Mouse (Mus musculus) liver, adult 2 months (tissue): ENCODE measurements around the gene Hormad2. TPM values are rescaled to one million over a fixed set of nuclear protein-coding genes. Genes with fewer than 3 reads are reported as not detected.

ENCODE experiments used
- DNase-seq: peaks from one replicate; pipeline ENCODE4 v3.0.0-alpha.2; 2011; ENCODE audit warnings: low read depth, low spot score; ENCODE audit errors: extremely low read depth
- H3K27ac ChIP-seq: fragments of 200-500 bp; replicated peaks from 2 replicates; pipeline ENCODE4 v1.5.1; 2012; ENCODE audit warnings: low read depth, mild to moderate bottlenecking, control low read depth, inconsistent platforms, low read length; ENCODE audit not compliant: insufficient read depth
- H3K27me3 ChIP-seq: fragments of 200-500 bp; 2 replicates; pipeline ENCODE4 v1.6.1; 2012; ENCODE audit warnings: mild to moderate bottlenecking, moderate library complexity, low read length, inconsistent platforms; ENCODE audit not compliant: control insufficient read depth, insufficient read depth
- H3K36me3 ChIP-seq: fragments of 200-500 bp; 2 replicates; pipeline ENCODE4 v1.6.1; 2012; ENCODE audit warnings: low read length, inconsistent platforms; ENCODE audit not compliant: control insufficient read depth, insufficient read depth
- H3K4me1 ChIP-seq: fragments of 200-500 bp; 2 replicates; pipeline ENCODE4 v1.6.1; 2011; ENCODE audit warnings: low read length; ENCODE audit not compliant: control insufficient read depth, insufficient read depth
- H3K4me3 ChIP-seq: fragments of 200-500 bp; 2 replicates; pipeline ENCODE4 v1.5.1; 2011; ENCODE audit warnings: low read depth, mild to moderate bottlenecking, control low read depth, low read length, moderate library complexity; ENCODE audit not compliant: insufficient read depth
- H3K79me2 ChIP-seq: fragments of 200-500 bp; 2 replicates; pipeline ENCODE4 v1.6.1; 2012; ENCODE audit warnings: inconsistent platforms, mild to moderate bottlenecking, low read length, moderate library complexity; ENCODE audit not compliant: control insufficient read depth, insufficient read depth
- H3K9ac ChIP-seq: fragments of 200-500 bp; 2 replicates; pipeline ENCODE4 v1.6.1; 2012; ENCODE audit warnings: low read depth, mild to moderate bottlenecking, control low read depth, inconsistent platforms, low read length
- CTCF ChIP-seq: fragments of 200-500 bp; IDR thresholded peaks from 2 replicates; pipeline ENCODE4 v1.5.1; 2011; ENCODE audit warnings: low read depth, low read length, control low read depth
- POLR2A ChIP-seq: fragments of 200-500 bp; IDR thresholded peaks from 2 replicates; pipeline ENCODE4 v1.6.1; 2011; ENCODE audit warnings: low read length, control low read depth; ENCODE audit not compliant: insufficient read depth; ENCODE audit errors: extremely low read depth
- whole genome bisulfite sequencing: fragments of 180-500 bp; shearing (Covaris S2); methylation state at CpG from one replicate; pipeline ENCODE4 v1.1.7; 2018; 5-methylcytosine and 5-hydroxymethylcytosine counted together
- polyA plus RNA-seq: library from polyadenylated mRNA; depleted of rRNA; stranded (reverse); fragments of >200 nt; gene quantifications from 2 replicates; pipeline ENCODE4 v1.2.3, GENCODE M21; 2012
- total RNA-seq: library from RNA; depleted of rRNA; stranded (reverse); fragments of >200 nt; gene quantifications from 2 replicates; pipeline ENCODE4 v1.2.3, GENCODE M21; 2014

Gene Hormad2
- total and polyA plus RNA-seq, 2 experiments = 0.12 to 1.0 TPM

GRCm38 (mm10) chr11:4460615-4461014 is 19.7 kb upstream of the Hormad2 start:
- DNase-seq = no peak
- no peaks in the 10 kb centered on the region for H3K79me2 ChIP-seq
- H3K36me3 ChIP-seq = no peaks in the 10 kb centered on the region
- no peaks in the 10 kb centered on the region for H3K4me1 ChIP-seq
- H3K9ac ChIP-seq = no peak overlapping the region
- H3K27me3 ChIP-seq = no peaks in the 10 kb centered on the region
- no peak for TF ChIP-seq CTCF
- WGBS = 56% methylated on average over 5 of the region's 5 CpGs
- no peak overlapping the region for H3K4me3 ChIP-seq
- no peak overlapping the region for H3K27ac ChIP-seq

- Histone ChIP-seq H3K79me2 (no peaks in the 10 kb centered on the region), H3K27me3 (no peaks in the 10 kb centered on the region), H3K9ac (no peak overlapping the region), H3K36me3 (no peaks in the 10 kb centered on the region), H3K4me1 (no peaks in the 10 kb centered on the region), H3K4me3 (no peak overlapping the region), H3K27ac (no peak overlapping the region)
- DNase-seq = no peak
- TF ChIP-seq POLR2A (no peak), CTCF (no peak)
- 77% methylated on average over 8 of the region's 8 CpGs for WGBS
These were observed 14.1 kb upstream of the Hormad2 start for GRCm38 (mm10) chr11:4454895-4455535.

DNA sequence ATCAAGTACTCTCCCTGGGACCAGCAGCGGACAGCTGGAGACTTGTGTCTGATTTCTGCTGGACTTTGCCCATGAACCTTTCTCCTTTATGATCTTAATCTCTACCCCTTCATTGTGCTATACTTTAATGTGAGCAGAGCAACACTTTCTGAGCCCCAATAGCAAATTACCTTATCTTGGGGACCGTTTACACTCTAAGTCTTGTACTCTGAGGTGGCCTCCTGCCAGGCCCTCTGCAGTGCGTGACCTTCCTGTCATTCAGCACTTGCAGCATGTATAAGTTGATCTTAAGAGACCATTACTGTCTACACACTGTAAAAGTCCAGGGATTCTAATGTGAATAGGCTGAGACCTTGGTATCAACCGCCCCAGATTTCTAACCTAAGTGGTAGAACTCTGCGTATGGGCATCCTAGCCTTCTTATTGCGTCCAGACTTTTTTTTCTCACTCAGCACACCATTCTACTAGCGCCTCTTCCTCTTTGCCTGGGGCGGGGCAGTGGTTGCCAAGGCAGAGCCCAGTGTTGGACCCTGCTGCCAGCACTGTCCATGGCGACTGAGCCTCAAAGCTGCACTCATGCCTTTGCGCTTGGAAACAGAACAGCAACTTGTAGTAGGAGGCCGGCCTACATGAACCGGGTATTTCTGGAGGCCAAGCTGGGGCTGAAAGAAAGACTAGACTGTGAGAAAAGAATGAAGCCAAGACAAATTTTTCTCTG is 11.7 kb upstream of the Hormad2 start:
- no peak overlapping the region for H3K27ac ChIP-seq
- no peaks in the 10 kb centered on the region for H3K79me2 ChIP-seq
- WGBS = 86% methylated on average over 12 of the region's 12 CpGs
- no peak overlapping the region for H3K4me3 ChIP-seq
- H3K9ac ChIP-seq = no peak overlapping the region
- no peaks in the 10 kb centered on the region for H3K36me3 ChIP-seq
- TF ChIP-seq CTCF (no peak), POLR2A (no peak)
- H3K27me3 ChIP-seq = no peaks in the 10 kb centered on the region
- H3K4me1 ChIP-seq = no peaks in the 10 kb centered on the region
- no peak for DNase-seq

- no peak overlapping the region for H3K27ac ChIP-seq
- H3K36me3 ChIP-seq = no peaks in the 10 kb centered on the region
- H3K4me1 ChIP-seq = peaks cover 7% of the 10 kb centered on the region
- TF ChIP-seq POLR2A (no peak), CTCF (peak; percentile 94)
- H3K27me3 ChIP-seq = no peaks in the 10 kb centered on the region
- 23% methylated on average over 9 of the region's 9 CpGs for WGBS
- no peaks in the 10 kb centered on the region for H3K79me2 ChIP-seq
- no peak overlapping the region for H3K9ac ChIP-seq
- H3K4me3 ChIP-seq = no peak overlapping the region
- peak; percentile 36 for DNase-seq
These were observed 10.2 kb upstream of the Hormad2 start for GRCm38 (mm10) chr11:4451116-4451515.

- Histone ChIP-seq H3K4me1 (peaks cover 10% of the 10 kb centered on the region), H3K36me3 (no peaks in the 10 kb centered on the region), H3K4me3 (no peak overlapping the region), H3K9ac (peak overlapping the region; percentile 55; the same call in 1 of the 2 replicates), H3K27ac (peak overlapping the region; percentile 92), H3K27me3 (no peaks in the 10 kb centered on the region), H3K79me2 (no peaks in the 10 kb centered on the region)
- no peak for TF ChIP-seq POLR2A
- TF ChIP-seq CTCF = no peak
- peak; percentile 92 for DNase-seq
- 32% methylated on average over 9 of the region's 9 CpGs for WGBS
These were observed 5.4 kb upstream of the Hormad2 start for GRCm38 (mm10) chr11:4446195-4446868.

GRCm38 (mm10) chr11:4442280-4442679 is 1.4 kb upstream of the Hormad2 start:
- no peak for DNase-seq
- no peak overlapping the region for H3K4me3 ChIP-seq
- H3K79me2 ChIP-seq = no peaks in the 10 kb centered on the region
- H3K4me1 ChIP-seq = peaks cover 9% of the 10 kb centered on the region
- no peaks in the 10 kb centered on the region for H3K36me3 ChIP-seq
- no peak overlapping the region for H3K9ac ChIP-seq
- H3K27me3 ChIP-seq = no peaks in the 10 kb centered on the region
- no peak overlapping the region for H3K27ac ChIP-seq
- WGBS = 45% methylated on average over 1 of the region's 1 CpGs
- TF ChIP-seq CTCF = no peak
- no peak for TF ChIP-seq POLR2A
